Mouse (Mus musculus) cortical plate, adult 2 months (tissue): ENCODE data around the gene Dyrk1a. TPM values are rescaled to one million over a fixed set of nuclear protein-coding genes. Genes with fewer than 3 reads are reported as not detected.
"Not testable (repeated sequence)": the region's sequence is repeated elsewhere in the genome, so short reads cannot be mapped to it uniquely, and the experiment has no call there.

Experiments
- H3K27ac ChIP-seq: fragments of 200-500 bp; 2 replicates; pipeline ENCODE4 v1.5.1; 2012; ENCODE audit warnings: low read length, control low read depth, inconsistent platforms; ENCODE audit not compliant: insufficient read depth
- H3K4me1 ChIP-seq: fragments of 200-500 bp; 2 replicates; pipeline ENCODE4 v1.6.1; 2011; ENCODE audit warnings: low read length; ENCODE audit not compliant: control insufficient read depth, insufficient read depth
- H3K4me3 ChIP-seq: fragments of 200-500 bp; 2 replicates; pipeline ENCODE4 v1.5.1; 2011; ENCODE audit warnings: mild to moderate bottlenecking, low read length, control low read depth; ENCODE audit not compliant: insufficient read depth
- CTCF ChIP-seq: fragments of 200-500 bp; IDR thresholded peaks from 2 replicates; pipeline ENCODE4 v1.5.1; 2011; ENCODE audit warnings: mild to moderate bottlenecking, control low read depth, low read length; ENCODE audit not compliant: insufficient read depth; ENCODE audit errors: extremely low read depth
- POLR2A ChIP-seq: fragments of 200-500 bp; IDR thresholded peaks from 2 replicates; pipeline ENCODE4 v1.6.1; 2011; ENCODE audit warnings: mild to moderate bottlenecking, low read length, control low read depth; ENCODE audit not compliant: insufficient read depth; ENCODE audit errors: extremely low read depth
- polyA plus RNA-seq: library from polyadenylated mRNA; depleted of rRNA; stranded (reverse); fragments of >200 nt; gene quantifications from 2 replicates; pipeline ENCODE4 v1.2.3, GENCODE M21; 2012

The Dyrk1a gene
- polyA plus RNA-seq, 1 experiment: 41.2 TPM

GRCm38 (mm10) chr16:94693687-94694305, 124.0 kb downstream of the Dyrk1a start:
- no peaks in the 10 kb centered on the region; the same call in 1 of the 2 replicates for H3K4me1 ChIP-seq
- TF ChIP-seq CTCF (no peak), POLR2A (no peak)
- H3K27ac ChIP-seq: no peak overlapping the region
- no peak overlapping the region for H3K4me3 ChIP-seq

GRCm38 (mm10) chr16:94697553-94697952, 127.7 kb downstream of the Dyrk1a start:
- H3K4me1 ChIP-seq: no peaks in the 10 kb centered on the region; the same call in 1 of the 2 replicates
- H3K4me3 ChIP-seq: no peak overlapping the region
- TF ChIP-seq POLR2A (no peak), CTCF (no peak)
- no peak overlapping the region for H3K27ac ChIP-seq

- H3K4me1 ChIP-seq, H3K4me3 ChIP-seq, H3K27ac ChIP-seq: not testable (repeated sequence)
Observed at GRCm38 (mm10) chr16:94698234-94698633, 128.4 kb downstream of the Dyrk1a start.

GRCm38 (mm10) chr16:94701141-94701540, 131.3 kb downstream of the Dyrk1a start:
- H3K4me3 ChIP-seq: no peak overlapping the region
- TF ChIP-seq POLR2A: no peak
- no peak for TF ChIP-seq CTCF
- no peak overlapping the region for H3K27ac ChIP-seq
- H3K4me1 ChIP-seq: no peaks in the 10 kb centered on the region

GRCm38 (mm10) chr16:94701971-94702370, 132.2 kb downstream of the Dyrk1a start:
- H3K4me1 ChIP-seq: no peaks in the 10 kb centered on the region
- H3K27ac ChIP-seq: no peak overlapping the region
- H3K4me3 ChIP-seq: no peak overlapping the region
- TF ChIP-seq CTCF: no peak
- TF ChIP-seq POLR2A: no peak

GRCm38 (mm10) chr16:94713480-94714094, 143.8 kb downstream of the Dyrk1a start:
- H3K27ac ChIP-seq: no peak overlapping the region
- peak overlapping the region; percentile 55 for H3K4me3 ChIP-seq
- peaks cover 4% of the 10 kb centered on the region; the same call in 1 of the 2 replicates for H3K4me1 ChIP-seq
- peak; percentile 58 for TF ChIP-seq CTCF
- TF ChIP-seq POLR2A: no peak

- H3K27ac ChIP-seq: no peak overlapping the region
Observed at GRCm38 (mm10) chr16:94714483-94714882, 144.7 kb downstream of the Dyrk1a start.

GRCm38 (mm10) chr16:94717051-94717450, 147.2 kb downstream of the Dyrk1a start:
- TF ChIP-seq CTCF: no peak
- no peak for TF ChIP-seq POLR2A
- Histone ChIP-seq H3K27ac (no peak overlapping the region), H3K4me3 (no peak overlapping the region), H3K4me1 (peaks cover 7% of the 10 kb centered on the region)

More at GRCm38 (mm10) chr16:94714483-94714882, 144.7 kb downstream of the Dyrk1a start:
- peaks cover 5% of the 10 kb centered on the region; the same call in 1 of the 2 replicates for H3K4me1 ChIP-seq
- TF ChIP-seq CTCF: no peak
- no peak for TF ChIP-seq POLR2A
- no peak overlapping the region for H3K4me3 ChIP-seq

- peaks cover 6% of the 10 kb centered on the region for H3K4me1 ChIP-seq
- no peak overlapping the region for H3K4me3 ChIP-seq
- H3K27ac ChIP-seq: no peak overlapping the region
- TF ChIP-seq CTCF: no peak
- no peak for TF ChIP-seq POLR2A
Observed at GRCm38 (mm10) chr16:94718919-94719318, 149.1 kb downstream of the Dyrk1a start.

- Histone ChIP-seq H3K4me1 (peaks cover 5% of the 10 kb centered on the region), H3K27ac (no peak overlapping the region), H3K4me3 (no peak overlapping the region)
- TF ChIP-seq POLR2A: no peak
- no peak for TF ChIP-seq CTCF
Observed at GRCm38 (mm10) chr16:94719488-94719887, 149.7 kb downstream of the Dyrk1a start.
